Mouse (Mus musculus): Measurements from ENCODE around the gene Slc38a5.

GRCm38 (mm10) chrX:8271083-8271820 lies at the start of gene Slc38a5:
- TF ChIP-seq POLR2A (IDR thresholded peaks at IDR 0.05; ENCODE audit: low read depth, low read length) (no peak), CTCF (IDR thresholded peaks at IDR 0.05; ENCODE audit: borderline replicate concordance, insufficient read depth, low read length) (no peak)

Data from embryonic fibroblast, embryonic 13.5 days (primary cell).